Mouse (Mus musculus): ENCODE results near the gene C4b. TPM values are rescaled to one million over a fixed set of nuclear protein-coding genes. Genes with fewer than 3 reads are reported as not detected.

Gene C4b
- total RNA-seq, 2 experiments from 2014 or later = 3.6 to 6.3 TPM

Small RNA genes within 50 kb of the gene (microRNA-seq; reads per million reads assigned to microRNA genes)
- 0 reads per million in 2 experiments for gene Gm27471

Other genes starting within 250 kb of the C4b start
- not detected for gene Btnl6, start 226.5 kb downstream of the C4b start, total RNA-seq (2021)
- 10 to 100 TPM; 11.0 to 14.0 TPM for gene Notch4, start 179.6 kb downstream of the C4b start, total RNA-seq (2021)
- gene Gpsm3, start 154.1 kb downstream of the C4b start, total RNA-seq (2021) = 1 to 10 TPM; 1.9 to 2.8 TPM
- gene Pbx2, start 152.6 kb downstream of the C4b start, total RNA-seq (2021) = 10 to 100 TPM; 12.1 to 13.9 TPM
- gene Ager, start 146.0 kb downstream of the C4b start, total RNA-seq (2021) = under 1 TPM in 1 of 2 experiments, not detected in 1; 0.28 TPM
- 10 to 100 TPM; 17.3 to 18.0 TPM for gene Rnf5, start 140.2 kb downstream of the C4b start, total RNA-seq (2021)
- gene Agpat1, start 139.6 kb downstream of the C4b start, total RNA-seq (2021) = 10 to 100 TPM; 61.5 to 63.2 TPM
- gene Egfl8, start 127.9 kb downstream of the C4b start, total RNA-seq (2021) = 1 to 10 TPM; 1.3 to 2.6 TPM
- gene Ppt2, start 115.4 kb downstream of the C4b start, total RNA-seq (2021) = 10 to 100 TPM; 36.2 to 40.0 TPM
- 1 to 10 TPM in 1 of 2 experiments, under 1 TPM in 1; 0.35 to 1.5 TPM for gene Prrt1, start 114.3 kb downstream of the C4b start, total RNA-seq (2021)
- 1 to 10 TPM; 6.0 to 8.2 TPM for gene Fkbpl, start 99.1 kb downstream of the C4b start, total RNA-seq (2021)
- 1 to 10 TPM; 5.7 to 6.6 TPM for gene Atf6b, start 96.7 kb downstream of the C4b start, total RNA-seq (2021)
- gene Tnxb, start 73.3 kb downstream of the C4b start, total RNA-seq (2021) = 10 to 100 TPM; 33.8 to 37.0 TPM
- not detected for gene Cyp21a1, start 60.7 kb upstream of the C4b start, total RNA-seq (2021)
- gene Stk19, start 93.1 kb upstream of the C4b start, total RNA-seq (2021) = 1 to 10 TPM; 5.8 to 8.7 TPM
- 1 to 10 TPM; 6.5 to 9.1 TPM for gene Dxo, start 93.1 kb upstream of the C4b start, total RNA-seq (2021)
- 10 to 100 TPM; 17.0 to 20.0 TPM for gene Skiv2l, start 106.3 kb upstream of the C4b start, total RNA-seq (2021)
- gene Nelfe, start 106.5 kb upstream of the C4b start, total RNA-seq (2021) = 1 to 10 TPM; 8.8 to 9.0 TPM
- 1 to 10 TPM; 1.5 to 3.4 TPM for gene Cfb, start 118.6 kb upstream of the C4b start, total RNA-seq (2021)
- gene Zbtb12, start 135.6 kb upstream of the C4b start, total RNA-seq (2021) = 1 to 10 TPM; 4.6 to 5.7 TPM
- gene Gm20547, start 138.2 kb upstream of the C4b start, total RNA-seq (2021) = under 1 TPM in 1 of 2 experiments, not detected in 1; 0.20 TPM
- 1 to 10 TPM; 1.4 to 1.5 TPM for gene C2, start 154.4 kb upstream of the C4b start, total RNA-seq (2021)
- 10 to 100 TPM; 24.7 to 28.2 TPM for gene Ehmt2, start 154.6 kb upstream of the C4b start, total RNA-seq (2021)
- under 1 TPM in 1 of 2 experiments, not detected in 1; 0.17 TPM for gene Slc44a4, start 170.6 kb upstream of the C4b start, total RNA-seq (2021)
- gene Neu1, start 187.4 kb upstream of the C4b start, total RNA-seq (2021) = 1 to 10 TPM; 8.0 to 8.5 TPM
- gene Hspa1b, start 215.4 kb upstream of the C4b start, total RNA-seq (2021) = 1 to 10 TPM; 4.6 to 6.1 TPM
- not detected for gene Gm20481, start 226.0 kb upstream of the C4b start, total RNA-seq (2021)
- 10 to 100 TPM in 1 of 2 experiments, 1 to 10 TPM in 1; 8.8 to 10.1 TPM for gene Hspa1a, start 228.3 kb upstream of the C4b start, total RNA-seq (2021)
- 10 to 100 TPM; 18.6 to 23.2 TPM for gene Hspa1l, start 228.8 kb upstream of the C4b start, total RNA-seq (2021)
- gene Lsm2, start 238.0 kb upstream of the C4b start, total RNA-seq (2021) = 10 to 100 TPM; 13.1 to 15.3 TPM